Mouse (Mus musculus) C2C12 (cell line): ENCODE measurements around the gene Ly86.

Experiments used
- CTCF ChIP-seq: IDR thresholded peaks from one replicate; pipeline ENCODE4 v1.5.1; 2011; ENCODE audit not compliant: control insufficient read depth, insufficient read depth, insufficient read length
- USF1 ChIP-seq: IDR thresholded peaks from one replicate; pipeline ENCODE4 v1.6.1; 2011; ENCODE audit warnings: low read depth, mild to moderate bottlenecking, control low read depth, moderate library complexity

GRCm38 (mm10) chr13:37349051-37349450 is 4.0 kb downstream of the Ly86 start:
- TF ChIP-seq USF1 (no peak), CTCF (no peak)
